Mouse (Mus musculus): ENCODE data around the gene Recql5. TPM values are rescaled to one million over a fixed set of nuclear protein-coding genes. Genes with fewer than 3 reads are reported as not detected.
A peak's percentile ranks its signal among the peaks of the same experiment; 100 is the strongest.

Recql5 gene
- total RNA-seq, 2 experiments from 2014 or later: 23.4 to 30.7 TPM

DNA sequence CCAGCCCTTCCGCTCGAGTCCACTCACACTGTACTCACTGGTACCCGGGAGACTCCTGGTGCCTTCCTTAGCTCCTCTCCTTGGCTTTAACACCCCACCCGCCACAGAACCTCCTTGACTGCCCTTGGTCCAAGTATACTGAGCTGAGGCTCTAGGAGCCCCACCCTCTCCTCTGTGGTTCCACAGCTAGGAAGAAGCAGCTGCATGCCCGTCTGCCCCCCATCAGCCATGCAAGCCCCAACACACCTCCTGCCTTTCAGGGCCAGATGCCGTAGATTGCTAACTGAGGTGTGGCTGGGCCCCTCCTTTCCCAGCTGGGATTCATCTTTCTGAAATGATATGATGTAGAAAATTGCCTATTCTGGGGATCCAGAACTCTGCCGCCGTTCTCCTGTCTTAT, 12.0 kb upstream of the Recql5 start:
- intact Hi-C loops (cut with DNase I): no loop called here
- DNase-seq (ENCODE audit: low spot score in 2 of 2): no peak

GRCm38 (mm10) chr11:115941980-115942379, 8.7 kb upstream of the Recql5 start:
- intact Hi-C loops (cut with DNase I): no loop called here
- DNase-seq (ENCODE audit: low spot score in 2 of 2): no peak

DNA sequence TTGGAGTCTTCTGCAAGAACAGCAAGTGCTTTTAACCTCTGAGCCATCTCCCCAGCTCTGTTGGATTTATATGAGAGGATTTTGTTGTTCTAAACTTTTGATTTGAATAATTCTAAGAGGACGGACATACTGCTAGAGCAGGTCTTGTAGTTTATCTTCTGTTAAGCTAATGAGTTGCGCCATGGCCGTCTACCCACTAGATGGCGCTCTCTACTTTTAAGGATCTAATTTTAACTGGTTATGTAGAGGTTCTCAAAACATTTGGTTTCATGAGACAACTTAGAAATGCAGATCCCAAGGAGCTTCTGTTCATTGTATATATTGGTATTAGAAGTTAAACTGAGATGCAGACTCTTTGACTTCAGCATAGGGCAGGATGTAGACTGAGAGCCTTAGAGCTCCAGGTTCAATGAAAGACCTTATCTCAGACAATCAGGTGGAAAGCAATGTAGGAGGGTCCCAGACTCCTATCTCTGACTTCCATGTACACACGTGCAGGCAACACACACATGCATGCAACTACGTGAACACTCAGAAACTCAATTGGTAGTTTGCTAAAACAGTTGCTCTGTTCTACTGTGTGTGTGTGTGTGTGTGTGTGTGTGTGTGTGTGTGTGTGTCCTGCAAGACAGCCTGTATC, 6.5 kb upstream of the Recql5 start:
- intact Hi-C loops (cut with DNase I): loop anchor here (2.0 kb wide), 1 partner anchor 59 kb away; no protein-coding TSS in a partner anchor
- peak; percentile 45 to 49 for DNase-seq (ENCODE audit: low spot score in 2 of 2)

DNA sequence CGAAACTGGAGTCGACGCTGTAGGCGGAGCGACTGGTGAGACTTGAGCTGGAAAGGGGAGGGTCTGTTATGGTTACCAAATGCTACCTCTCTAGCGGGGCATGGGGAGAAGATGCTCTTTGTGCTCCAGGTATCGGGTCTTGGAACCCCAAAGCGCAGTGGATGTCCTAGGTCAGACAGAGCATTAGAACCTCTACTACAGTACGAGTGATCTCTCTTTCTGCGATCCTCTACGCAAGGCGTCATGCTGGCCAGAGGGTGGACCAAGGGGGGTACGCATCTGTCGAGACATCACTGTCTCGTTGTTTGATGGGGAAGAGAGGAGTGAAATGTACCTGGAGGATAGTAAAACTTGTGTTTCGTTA, 452 bp upstream of the Recql5 start:
- DNase-seq (ENCODE audit: low spot score in 2 of 2): no peak
- intact Hi-C loops (cut with DNase I): loop anchor here (5.0 kb wide), 1 partner anchor 199 kb away; the partner anchor contains the start of gene Trim65

- intact Hi-C loops (cut with DNase I): loop anchor here (5.0 kb wide), 1 partner anchor 201 kb away; the partner anchor contains the start of gene Trim65
Measured at GRCm38 (mm10) chr11:115931235-115931634, 2.0 kb downstream of the Recql5 start.

DNA sequence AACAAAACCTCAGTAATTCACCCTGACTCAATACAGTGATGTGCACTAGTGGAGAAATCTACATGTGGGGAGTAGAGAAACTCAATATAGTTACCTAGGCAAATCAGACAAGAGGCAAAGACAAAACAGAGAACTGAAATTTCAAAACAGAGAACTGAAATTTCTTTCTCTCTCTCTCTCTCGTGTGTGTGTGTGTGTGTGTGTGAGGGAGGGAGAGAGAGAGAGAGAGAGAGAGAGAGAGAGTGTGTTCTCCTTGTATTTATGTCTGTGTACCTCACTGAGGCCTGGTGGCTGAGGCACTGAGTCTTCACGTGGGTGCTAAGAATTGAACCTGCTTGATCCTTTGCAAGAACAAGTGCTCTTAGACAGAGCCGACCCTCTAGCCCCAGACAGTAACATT, 3.5 kb downstream of the Recql5 start:
- intact Hi-C loops (cut with DNase I): loop anchor here (5.0 kb wide), 1 partner anchor 202 kb away; the partner anchor contains the start of gene Trim65
- no peak for DNase-seq (ENCODE audit: low spot score in 2 of 2)

More at GRCm38 (mm10) chr11:115931235-115931634, 2.0 kb downstream of the Recql5 start:
- no peak for DNase-seq (ENCODE audit: low spot score in 2 of 2)

DNA sequence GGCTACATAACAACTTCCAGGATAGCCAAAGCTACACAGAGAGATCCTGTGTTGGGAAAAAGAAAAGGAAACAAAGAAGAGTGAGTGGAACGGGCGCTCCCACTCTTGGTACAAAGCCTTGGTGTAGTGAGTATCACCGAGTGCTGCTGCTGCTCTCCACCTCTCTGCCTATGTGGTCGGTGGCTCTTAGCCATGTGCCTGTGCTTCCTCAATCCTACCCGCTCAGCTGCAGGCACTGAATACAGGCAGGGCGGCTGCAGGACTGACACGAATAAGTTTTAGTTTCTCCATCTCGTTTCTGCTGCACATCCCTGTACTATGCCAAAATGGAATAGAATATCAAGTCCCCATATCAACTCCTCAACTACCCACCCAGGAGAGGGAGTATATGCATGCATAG, 4.2 kb downstream of the Recql5 start:
- intact Hi-C loops (cut with DNase I): no loop called here
- DNase-seq (ENCODE audit: low spot score in 2 of 2): no peak

DNA sequence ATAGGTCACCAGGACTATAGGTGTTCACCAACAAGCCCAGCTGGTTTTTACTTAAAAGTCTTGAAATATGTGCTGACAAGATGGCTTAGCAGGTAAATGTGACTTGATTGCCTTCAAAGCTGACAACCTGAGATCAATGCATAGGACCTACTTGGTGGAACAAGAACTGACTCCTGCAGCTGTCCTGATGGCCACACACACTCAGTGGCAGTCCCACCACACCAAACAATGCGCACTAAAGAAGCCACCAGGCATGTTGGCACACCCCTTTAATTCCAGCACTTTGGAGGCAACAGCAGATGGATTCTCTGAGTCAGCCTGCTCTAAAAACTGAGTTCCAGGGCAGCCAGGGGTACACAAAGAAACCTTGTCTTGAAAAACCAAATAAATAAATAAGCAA, 11.3 kb downstream of the Recql5 start:
- no peak for DNase-seq (ENCODE audit: low spot score in 2 of 2)
- intact Hi-C loops (cut with DNase I): no loop called here

DNA sequence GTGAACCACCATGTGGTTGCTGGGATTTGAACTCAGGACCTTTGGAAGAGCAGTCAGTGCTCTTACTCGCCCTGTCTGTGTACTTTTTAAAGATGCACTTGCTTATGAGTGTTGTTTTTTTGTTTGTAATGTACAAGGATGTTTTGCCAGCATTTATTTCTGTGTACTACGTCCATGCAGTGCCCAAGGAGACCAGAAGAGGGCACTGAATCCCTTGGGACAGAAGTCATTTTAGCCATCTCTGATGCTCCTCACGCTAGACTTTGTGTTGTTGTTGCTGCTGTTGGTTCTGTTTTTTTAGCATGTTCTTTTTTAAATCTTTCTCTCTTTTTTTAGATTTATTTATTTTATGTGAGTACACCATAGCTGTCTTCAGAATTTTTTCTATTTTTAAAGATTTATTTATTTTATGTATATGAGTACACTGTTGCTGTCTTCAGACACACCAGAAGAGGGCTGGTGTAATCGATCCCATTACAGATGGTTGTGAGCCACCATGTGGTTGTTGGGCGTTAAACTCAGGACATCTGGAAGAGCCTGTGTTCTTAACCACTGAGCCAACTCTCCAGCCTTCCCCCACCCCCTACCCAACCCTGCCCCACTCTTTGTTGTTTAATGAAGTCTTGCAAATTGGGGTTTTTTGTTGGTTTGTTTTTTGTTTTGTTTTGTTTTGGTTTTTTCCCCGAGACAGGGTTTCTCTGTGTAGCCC, 13.0 kb downstream of the Recql5 start:
- no peak for DNase-seq (ENCODE audit: low spot score in 2 of 2)
- intact Hi-C loops (cut with DNase I): no loop called here

GRCm38 (mm10) chr11:115919073-115919472, 14.2 kb downstream of the Recql5 start:
- no peak for DNase-seq (ENCODE audit: low spot score in 2 of 2)
- intact Hi-C loops (cut with DNase I): loop anchor here (10.0 kb wide), 1 partner anchor 184 kb away; no protein-coding TSS in a partner anchor

DNA sequence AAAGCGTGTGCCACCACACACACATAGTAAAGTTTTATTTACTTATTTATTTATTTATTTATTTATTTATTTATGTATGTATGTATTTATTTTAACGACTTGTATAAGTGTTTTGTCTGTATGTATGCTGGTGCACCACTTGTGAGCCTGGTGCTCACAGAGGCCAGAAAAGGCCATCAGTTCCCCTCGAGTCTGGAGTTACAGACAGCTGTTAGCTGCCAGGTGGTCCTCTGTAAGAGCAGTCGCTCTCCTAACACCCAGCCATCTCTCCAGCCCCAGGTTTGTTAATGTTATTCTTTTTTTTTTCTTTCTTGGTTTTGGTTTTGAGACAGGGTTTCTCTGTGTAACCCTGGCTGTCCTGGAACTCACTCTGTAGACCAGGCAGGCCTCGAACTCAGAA, 14.6 kb downstream of the Recql5 start:
- no peak for DNase-seq (ENCODE audit: low spot score in 2 of 2)
- intact Hi-C loops (cut with DNase I): loop anchor here (10.0 kb wide), 1 partner anchor 184 kb away; no protein-coding TSS in a partner anchor

- no peak for DNase-seq (ENCODE audit: low spot score in 2 of 2)
- intact Hi-C loops (cut with DNase I): loop anchor here (10.0 kb wide), 1 partner anchor 182 kb away; no protein-coding TSS in a partner anchor
Measured at GRCm38 (mm10) chr11:115916579-115916978, 16.7 kb downstream of the Recql5 start.

DNA sequence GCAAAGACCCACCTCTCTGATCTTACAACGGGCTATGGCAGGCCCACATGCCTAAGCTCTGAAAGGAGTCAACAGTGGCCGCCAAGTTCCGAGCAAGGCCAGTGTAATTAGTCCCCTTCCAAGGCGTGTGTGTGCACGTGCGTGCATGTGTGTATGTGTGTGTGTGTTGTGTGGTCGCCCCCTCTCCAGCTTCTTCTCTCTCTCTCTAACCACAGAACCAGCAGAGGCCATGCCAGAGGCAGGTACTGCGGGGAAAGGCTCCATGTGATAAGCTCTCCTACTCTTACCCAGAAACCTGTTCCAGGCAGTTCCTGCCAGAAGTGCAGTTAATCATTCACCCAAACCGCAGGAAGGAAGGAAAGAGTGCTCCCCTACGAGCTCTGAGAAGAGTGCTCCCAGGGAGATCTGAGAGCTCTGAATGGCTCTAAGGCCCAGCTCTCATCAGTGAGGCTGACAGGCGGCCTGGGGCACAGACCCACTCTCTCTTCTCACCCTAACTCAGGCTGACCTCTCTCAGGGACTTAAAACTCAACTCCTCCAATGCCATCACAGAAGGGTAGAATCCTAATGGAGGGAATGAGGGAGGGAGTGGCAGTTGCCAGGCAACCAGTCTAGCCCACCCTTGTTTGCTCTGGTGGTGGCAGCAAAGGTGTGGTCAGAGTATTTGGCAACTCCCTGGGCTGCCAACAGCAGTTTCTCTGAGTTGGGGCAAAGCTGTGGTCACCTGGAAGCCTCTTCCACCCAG, 21.5 kb downstream of the Recql5 start, which contains the start of gene Smim6:
TSS of gene Smim6 (plus strand) at position 386 of the 745 bp plus-strand sequence.
- DNase-seq (ENCODE audit: low spot score in 2 of 2): no peak
- intact Hi-C loops (cut with DNase I): loop anchor here (10.0 kb wide), 1 partner anchor 177 kb away; no protein-coding TSS in a partner anchor

- intact Hi-C loops (cut with DNase I): loop anchor here (10.0 kb wide), 1 partner anchor 176 kb away; no protein-coding TSS in a partner anchor
- DNase-seq (ENCODE audit: low spot score in 2 of 2): no peak
Measured at GRCm38 (mm10) chr11:115911134-115911561, 22.1 kb downstream of the Recql5 start.

DNA sequence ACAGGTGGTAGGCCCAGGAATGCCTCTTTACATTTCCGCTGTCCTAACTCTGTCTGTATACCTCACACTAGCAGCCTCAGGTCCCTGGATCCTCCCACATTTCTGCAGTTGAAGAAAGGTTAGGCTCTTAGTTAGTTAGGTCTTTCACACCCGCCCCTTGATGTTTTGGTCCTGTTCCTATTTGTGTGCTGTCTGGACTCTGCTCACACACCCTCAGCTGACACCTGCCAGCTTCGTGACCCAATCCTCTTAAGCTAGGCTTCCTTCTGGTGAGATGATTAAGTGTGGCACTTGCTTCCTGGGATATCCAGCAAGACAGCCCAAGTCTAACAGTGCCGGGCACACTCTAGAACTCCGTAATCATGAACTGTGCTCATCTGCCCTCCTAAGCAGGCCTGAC, 26.8 kb downstream of the Recql5 start:
- no peak for DNase-seq (ENCODE audit: low spot score in 2 of 2)
- intact Hi-C loops (cut with DNase I): no loop called here

GRCm38 (mm10) chr11:115906116-115906515, 27.2 kb downstream of the Recql5 start:
- DNase-seq (ENCODE audit: low spot score in 2 of 2): no peak
- intact Hi-C loops (cut with DNase I): no loop called here

- peak; percentile 21 to 36 for DNase-seq (ENCODE audit: low spot score in 2 of 2)
- intact Hi-C loops (cut with DNase I): no loop called here
Measured at GRCm38 (mm10) chr11:115904956-115905790, 28.1 kb downstream of the Recql5 start.

DNA sequence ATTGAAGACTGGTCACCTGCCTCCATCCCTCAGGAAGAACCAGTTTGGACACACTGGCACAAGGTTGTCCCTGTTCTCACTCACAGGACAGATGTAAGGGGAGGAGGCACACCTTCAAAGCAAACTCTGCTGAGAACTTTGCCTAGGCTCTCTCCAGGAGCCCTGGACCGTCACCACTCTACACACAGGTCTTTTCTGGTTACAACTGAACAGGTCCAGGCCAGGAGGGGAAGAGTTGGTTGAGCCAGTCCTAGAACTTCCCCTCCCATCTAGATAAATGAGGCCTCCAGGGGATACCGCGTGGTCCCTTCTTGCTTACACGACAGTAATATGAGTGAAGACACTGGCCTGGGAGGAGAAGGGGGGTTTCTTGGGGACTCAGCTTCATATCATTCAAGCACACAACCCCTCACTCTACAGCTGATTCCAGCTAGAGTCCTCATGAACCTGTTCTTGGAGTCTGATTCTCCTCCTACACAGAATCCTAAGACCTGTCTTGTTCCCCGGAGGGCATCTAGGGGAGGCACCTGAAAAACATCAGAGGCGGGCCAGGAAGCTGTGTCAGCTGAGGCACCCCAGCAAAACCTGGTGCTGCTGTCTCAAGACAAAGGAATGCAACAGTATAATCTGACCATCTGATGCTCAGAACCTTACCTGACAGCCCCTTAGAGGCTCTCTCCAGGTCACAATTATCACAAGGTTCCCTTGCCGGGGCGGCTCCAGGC, 28.9 kb downstream of the Recql5 start:
- intact Hi-C loops (cut with DNase I): no loop called here
- no peak for DNase-seq (ENCODE audit: low spot score in 2 of 2)
